Mouse (Mus musculus) testis, postnatal 10 days (tissue): ENCODE data around the gene Gm4307.
"Not testable (repeated sequence)": the region's sequence is repeated elsewhere in the genome, so short reads cannot be mapped to it uniquely, and the experiment has no call there.

ENCODE experiments used
- DNase-seq: peaks from one replicate; pipeline ENCODE4 v3.0.0; 2021; ENCODE audit warnings: low spot score

Gm4307 gene

GRCm38 (mm10) chr10:100361038-100361437 is at the start of gene Gm4307:
Gene Gm4307 (plus strand): TSS chr10:100361338.
- not testable (repeated sequence) for DNase-seq

GRCm38 (mm10) chr10:100335376-100335775 is 25.8 kb upstream of the Gm4307 start, which contains the start of gene Gm4301:
Gene Gm4301 (plus strand): TSS chr10:100335676.
- DNase-seq: not testable (repeated sequence)

GRCm38 (mm10) chr10:100340536-100340935 is 20.6 kb upstream of the Gm4307 start, which contains the start of gene Gm4302:
Gene Gm4302 (plus strand): TSS chr10:100340836.
- not testable (repeated sequence) for DNase-seq

- DNase-seq: not testable (repeated sequence)
These were observed 15.5 kb upstream of the Gm4307 start, which contains the start of gene Gm4303 for GRCm38 (mm10) chr10:100345672-100346071. Gene Gm4303 (plus strand): TSS chr10:100345972.

GRCm38 (mm10) chr10:100350793-100351192 is 10.3 kb upstream of the Gm4307 start, which contains the start of gene Gm4305:
Gene Gm4305 (plus strand): TSS chr10:100351093.
- DNase-seq: not testable (repeated sequence)

- DNase-seq: peak; percentile 40
These were observed 4.3 kb upstream of the Gm4307 start for GRCm38 (mm10) chr10:100356841-100357240.

- not testable (repeated sequence) for DNase-seq
These were observed 21.3 kb downstream of the Gm4307 start, which contains the start of gene Gm4312 for GRCm38 (mm10) chr10:100382460-100382859. Gene Gm4312 (minus strand): TSS chr10:100382560.

GRCm38 (mm10) chr10:100402301-100402700 is 41.2 kb downstream of the Gm4307 start:
- DNase-seq: not testable (repeated sequence)
